Mouse (Mus musculus): ENCODE data around the gene Sirpa. TPM values are rescaled to one million over a fixed set of nuclear protein-coding genes. Genes with fewer than 3 reads are reported as not detected.

Sirpa gene
- total and polyA plus RNA-seq, 3 experiments: not detected

GRCm38 (mm10) chr2:129546772-129547171 is 45.9 kb upstream of the Sirpa start:
- Histone ChIP-seq H3K9ac (ENCODE audit: control insufficient read depth, low read depth, low read length, poor library complexity, severe bottlenecking) (no peak overlapping the region), H3K79me2 (ENCODE audit: control insufficient read depth, insufficient read depth, low read length, poor library complexity) (no peaks in the 10 kb centered on the region), H3K4me1 (ENCODE audit: control insufficient read depth in 1 of 2, insufficient read depth in 2 of 2, low read length in 2 of 2) (no peaks in the 10 kb centered on the region), H3K27me3 (ENCODE audit: control insufficient read depth in 1 of 2, insufficient read depth in 2 of 2, low read length in 2 of 2) (no peaks in the 10 kb centered on the region; a peak in 2 of 4 replicates), H3K4me3 (ENCODE audit: control insufficient read depth in 1 of 2, insufficient read depth in 1 of 2, low read depth in 2 of 2, low read length in 2 of 2) (no peak overlapping the region), H3K9me3 (replicated peaks; ENCODE audit: insufficient read depth, low read length) (no peaks in the 10 kb centered on the region), H3K27ac (ENCODE audit: control insufficient read depth, low read depth, low read length) (no peak overlapping the region), H3K36me3 (ENCODE audit: control insufficient read depth in 1 of 2, insufficient read depth in 2 of 2, low read length in 2 of 2) (no peaks in the 10 kb centered on the region)
- peak; percentile 7 for DNase-seq (ENCODE audit: low read depth, low spot score)
- no peak for TF ChIP-seq SMC3 (IDR thresholded peaks at IDR 0.05; ENCODE audit: low read depth, low read length)

GRCm38 (mm10) chr2:129549537-129550135 is 43.0 kb upstream of the Sirpa start:
- no peaks in the 10 kb centered on the region for H3K79me2 ChIP-seq (ENCODE audit: control insufficient read depth, insufficient read depth, low read length, poor library complexity)
- TF ChIP-seq USF1 (IDR thresholded peaks at IDR 0.05; ENCODE audit: low read depth, low read length): no peak
- no peak for TF ChIP-seq MYB (IDR thresholded peaks at IDR 0.05; ENCODE audit: low read depth, low read length)
- TF ChIP-seq TBP (IDR thresholded peaks at IDR 0.05; ENCODE audit: low read depth, low read length): no peak
- no peak for TF ChIP-seq POLR2AphosphoS5 (IDR thresholded peaks at IDR 0.05; ENCODE audit: borderline replicate concordance, low read depth, low read length)
- no peak for TF ChIP-seq BHLHE40 (IDR thresholded peaks at IDR 0.05; ENCODE audit: borderline replicate concordance, low read depth, low read length)
- no peak for TF ChIP-seq GATA1 (IDR thresholded peaks at IDR 0.05; ENCODE audit: low read depth, low read length)

GRCm38 (mm10) chr2:129550781-129551180 is 41.9 kb upstream of the Sirpa start:
- no peaks in the 10 kb centered on the region for H3K9me3 ChIP-seq (replicated peaks; ENCODE audit: insufficient read depth, low read length)
- H3K36me3 ChIP-seq (ENCODE audit: control insufficient read depth in 1 of 2, insufficient read depth in 2 of 2, low read length in 2 of 2): no peaks in the 10 kb centered on the region
- TF ChIP-seq SIN3A (IDR thresholded peaks at IDR 0.05; ENCODE audit: low read length) (no peak), BHLHE40 (IDR thresholded peaks at IDR 0.05; ENCODE audit: borderline replicate concordance, low read depth, low read length) (no peak), POLR2AphosphoS2 (IDR thresholded peaks at IDR 0.05; ENCODE audit: low read length) (no peak), KAT2A (conservative IDR thresholded peaks at IDR 0.05; ENCODE audit: low read depth, low read length) (no peak), TAL1 (IDR thresholded peaks at IDR 0.05; ENCODE audit: low read length) (no peak), MXI1 (IDR thresholded peaks at IDR 0.05; ENCODE audit: low read depth, low read length) (no peak), USF1 (IDR thresholded peaks at IDR 0.05; ENCODE audit: low read depth, low read length) (no peak), NELFE (IDR thresholded peaks at IDR 0.05; ENCODE audit: low read depth, low read length) (no peak), SMC3 (IDR thresholded peaks at IDR 0.05; ENCODE audit: low read depth, low read length) (no peak), POLR2AphosphoS5 (IDR thresholded peaks at IDR 0.05; ENCODE audit: borderline replicate concordance, low read depth, low read length) (no peak), HCFC1 (IDR thresholded peaks at IDR 0.05; ENCODE audit: low read depth, low read length) (no peak), MYC (IDR thresholded peaks at IDR 0.05; ENCODE audit: low read depth, low read length) (no peak), ZNF384 (IDR thresholded peaks at IDR 0.05; ENCODE audit: low read depth, low read length) (no peak), RAD21 (IDR thresholded peaks at IDR 0.05; ENCODE audit: low read depth, low read length) (no peak), MAX (IDR thresholded peaks at IDR 0.05; ENCODE audit: low read length) (no peak), EP300 (IDR thresholded peaks at IDR 0.05; ENCODE audit: low read depth in 1 of 2, low read length in 2 of 2) (no peak), MYB (IDR thresholded peaks at IDR 0.05; ENCODE audit: low read depth, low read length) (no peak), RCOR1 (IDR thresholded peaks at IDR 0.05; ENCODE audit: low read depth, low read length) (no peak), JUND (IDR thresholded peaks at IDR 0.05; ENCODE audit: low read depth, low read length) (no peak), MAZ (IDR thresholded peaks at IDR 0.05; ENCODE audit: low read depth, low read length) (no peak)
- no peaks in the 10 kb centered on the region for H3K79me2 ChIP-seq (ENCODE audit: control insufficient read depth, insufficient read depth, low read length, poor library complexity)
- H3K4me1 ChIP-seq (ENCODE audit: control insufficient read depth in 1 of 2, insufficient read depth in 2 of 2, low read length in 2 of 2): no peaks in the 10 kb centered on the region
- H3K4me3 ChIP-seq (ENCODE audit: control insufficient read depth in 1 of 2, insufficient read depth in 1 of 2, low read depth in 2 of 2, low read length in 2 of 2): no peak overlapping the region
- H3K9ac ChIP-seq (ENCODE audit: control insufficient read depth, low read depth, low read length, poor library complexity, severe bottlenecking): no peak overlapping the region
- no peak overlapping the region for H3K27ac ChIP-seq (ENCODE audit: control insufficient read depth, low read depth, low read length)
- peak; percentile 6 for DNase-seq (ENCODE audit: low read depth, low spot score)
- H3K27me3 ChIP-seq (ENCODE audit: control insufficient read depth in 1 of 2, insufficient read depth in 2 of 2, low read length in 2 of 2): no peaks in the 10 kb centered on the region; a peak in 1 of 4 replicates

More at GRCm38 (mm10) chr2:129549537-129550135, 43.0 kb upstream of the Sirpa start:
- no peaks in the 10 kb centered on the region for H3K9me3 ChIP-seq (replicated peaks; ENCODE audit: insufficient read depth, low read length)
- H3K9ac ChIP-seq (ENCODE audit: control insufficient read depth, low read depth, low read length, poor library complexity, severe bottlenecking): no peak overlapping the region
- DNase-seq (ENCODE audit: low read depth, low spot score): no peak
- no peaks in the 10 kb centered on the region; a peak in 1 of 4 replicates for H3K27me3 ChIP-seq (ENCODE audit: control insufficient read depth in 1 of 2, insufficient read depth in 2 of 2, low read length in 2 of 2)
- no peak overlapping the region for H3K4me3 ChIP-seq (ENCODE audit: control insufficient read depth in 1 of 2, insufficient read depth in 1 of 2, low read depth in 2 of 2, low read length in 2 of 2)
- no peaks in the 10 kb centered on the region for H3K4me1 ChIP-seq (ENCODE audit: control insufficient read depth in 1 of 2, insufficient read depth in 2 of 2, low read length in 2 of 2)
- no peak overlapping the region for H3K27ac ChIP-seq (ENCODE audit: control insufficient read depth, low read depth, low read length)
- H3K36me3 ChIP-seq (ENCODE audit: control insufficient read depth in 1 of 2, insufficient read depth in 2 of 2, low read length in 2 of 2): no peaks in the 10 kb centered on the region
